Mouse (Mus musculus) ES-E14 (cell line): ENCODE data around the gene Ensa. TPM values are rescaled to one million over a fixed set of nuclear protein-coding genes. Genes with fewer than 3 reads are reported as not detected.

Source experiments
- DNase-seq: peaks from one replicate; pipeline ENCODE4 v3.0.0-alpha.2; 2013; ENCODE audit warnings: low read depth, low spot score
- H3K27ac ChIP-seq: 2 replicates; pipeline ENCODE4 v1.5.1; 2012; ENCODE audit warnings: low read depth, mild to moderate bottlenecking, low read length, moderate library complexity, mixed read lengths; ENCODE audit not compliant: poor library complexity, insufficient read depth, severe bottlenecking
- H3K36me3 ChIP-seq: 2 replicates; pipeline ENCODE4 v1.6.1; 2012; ENCODE audit warnings: mild to moderate bottlenecking, low read length, moderate library complexity, mixed read lengths; ENCODE audit not compliant: control insufficient read depth, poor library complexity, insufficient read depth, severe bottlenecking
- H3K4me1 ChIP-seq, 2 experiments: fragments of 150-350 bp in 1 of 2; sonication (generic) in 1 of 2; 2 replicates each; pipeline ENCODE4 v1.6.1; 2012; ENCODE audit warnings: low read length in 2 of 2, mild to moderate bottlenecking in 1 of 2, mixed read lengths in 1 of 2; ENCODE audit not compliant: control insufficient read depth in 2 of 2, insufficient read depth in 2 of 2, poor library complexity in 1 of 2
- H3K4me3 ChIP-seq, 2 experiments: fragments of 150-350 bp in 1 of 2; sonication (generic) in 1 of 2; 2 replicates each; pipeline ENCODE4 v1.5.1; 2012; ENCODE audit warnings: low read length in 2 of 2, low read depth in 1 of 2, mild to moderate bottlenecking in 1 of 2, mixed read lengths in 1 of 2; ENCODE audit not compliant: insufficient read depth in 1 of 2, poor library complexity in 1 of 2, severe bottlenecking in 1 of 2
- H3K9ac ChIP-seq: 2 replicates; pipeline ENCODE4 v1.6.1; 2012; ENCODE audit warnings: low read depth, mild to moderate bottlenecking, low read length, mixed read lengths; ENCODE audit not compliant: poor library complexity, insufficient read depth, severe bottlenecking
- H3K9me3 ChIP-seq: fragments of 150-350 bp; sonication (generic); 2 replicates; pipeline ENCODE4 v1.6.1; 2012; ENCODE audit warnings: low read depth, mild to moderate bottlenecking, low read length; ENCODE audit not compliant: control insufficient read depth, insufficient read depth
- CHD2 ChIP-seq: IDR thresholded peaks from 2 replicates; pipeline ENCODE4 v1.6.1; 2014; ENCODE audit warnings: mild to moderate bottlenecking, low read depth, low read length, inconsistent platforms
- HCFC1 ChIP-seq: IDR thresholded peaks from 2 replicates; pipeline ENCODE4 v1.6.1; 2012; ENCODE audit warnings: low read length, inconsistent platforms, borderline replicate concordance; ENCODE audit not compliant: insufficient read depth
- MAFK ChIP-seq: IDR thresholded peaks from 2 replicates; pipeline ENCODE4 v1.6.1; 2014; ENCODE audit warnings: mild to moderate bottlenecking, low read depth, low read length, inconsistent platforms; ENCODE audit not compliant: insufficient read depth
- ZC3H11A ChIP-seq: IDR thresholded peaks from 2 replicates; pipeline ENCODE4 v1.6.1; 2012; ENCODE audit warnings: low read depth, mild to moderate bottlenecking, inconsistent platforms, low read length, borderline replicate concordance
- ZNF384 ChIP-seq: IDR thresholded peaks from 2 replicates; pipeline ENCODE4 v1.6.1; 2012; ENCODE audit warnings: low read depth, low read length, inconsistent platforms
- in situ Hi-C, 2 experiments: fragments of 600-800 bp; cut with MboI; formaldehyde crosslinking; loops; one replicate each; pipeline ENCODE4 v1.15.1; 2025; ENCODE audit warnings: low sequenced_read_pairs in 2 of 2, inconsistent platforms in 1 of 2; ENCODE audit not compliant: unreplicated experiment in 2 of 2
- total RNA-seq: library from RNA; depleted of rRNA; stranded (reverse); fragments of 300-350 nt; gene quantifications from 2 replicates; pipeline ENCODE4 v1.2.3, GENCODE M21; 2012

Gene Ensa
- total RNA-seq, 1 experiment, result 56.8 TPM

- Histone ChIP-seq H3K9ac (peak overlapping the region; percentile 71), H3K36me3 (peaks cover 3% of the 10 kb centered on the region; the same call in 1 of the 2 replicates), H3K27ac (peak overlapping the region; percentile 100), H3K9me3 (no peaks in the 10 kb centered on the region), H3K4me3 (peak overlapping the region; percentile 57 to 60), H3K4me1 (peaks cover 4 to 47% of the 10 kb centered on the region in 2 experiments)
- TF ChIP-seq ZNF384 (no peak), CHD2 (no peak), MAFK (no peak), HCFC1 (no peak), ZC3H11A (no peak)
- in situ Hi-C loops, result no loop called here
- no peak for DNase-seq
These were observed 48.3 kb downstream of the Ensa start for GRCm38 (mm10) chr3:95672861-95673706.

GRCm38 (mm10) chr3:95673707-95674211, 49.0 kb downstream of the Ensa start:
- DNase-seq, result no peak
- Histone ChIP-seq H3K27ac (peak overlapping the region; percentile 100), H3K9ac (peak overlapping the region; percentile 71), H3K9me3 (no peaks in the 10 kb centered on the region), H3K4me3 (peak overlapping the region; percentile 57 to 60), H3K36me3 (peaks cover 3% of the 10 kb centered on the region; the same call in 1 of the 2 replicates), H3K4me1 (peaks cover 4 to 45% of the 10 kb centered on the region in 2 experiments)
- in situ Hi-C loops, result no loop called here
- no peak for TF ChIP-seq MAFK
- no peak for TF ChIP-seq CHD2
- no peak for TF ChIP-seq ZNF384
- TF ChIP-seq HCFC1, result no peak
- no peak for TF ChIP-seq ZC3H11A

DNA sequence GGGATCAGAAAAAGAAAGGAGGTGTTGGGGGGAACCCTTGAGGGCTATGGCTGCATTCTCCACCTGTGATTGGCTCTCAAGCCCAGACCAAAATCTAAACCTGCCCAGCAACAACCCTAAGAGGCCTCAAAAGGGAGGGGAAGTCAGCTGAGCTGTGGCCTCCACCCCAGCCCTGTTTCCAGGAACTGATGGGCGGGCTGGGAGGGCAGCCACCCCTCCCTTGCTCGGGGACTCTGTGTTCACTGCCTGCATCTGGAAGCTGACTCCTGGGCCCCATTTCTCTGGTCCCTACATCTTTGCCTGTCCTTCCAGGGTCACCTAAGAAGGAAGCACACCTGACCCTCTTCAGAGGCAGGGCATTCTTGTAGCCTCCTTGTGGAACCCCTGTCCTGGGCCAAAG, 49.4 kb downstream of the Ensa start:
- Histone ChIP-seq H3K9ac (peak overlapping the region; percentile 84), H3K4me1 (peaks cover 3 to 42% of the 10 kb centered on the region in 2 experiments), H3K36me3 (peaks cover under 1% of the 10 kb centered on the region; the same call in 1 of the 2 replicates), H3K9me3 (no peaks in the 10 kb centered on the region), H3K4me3 (peak overlapping the region; percentile 10 to 60), H3K27ac (peak overlapping the region; percentile 100)
- TF ChIP-seq HCFC1 (no peak), ZNF384 (no peak), CHD2 (no peak), ZC3H11A (no peak), MAFK (no peak)
- DNase-seq, result peak; percentile 87
- in situ Hi-C loops, result no loop called here

- H3K9ac ChIP-seq, result peak overlapping the region; percentile 81
- H3K4me3 ChIP-seq, result peak overlapping the region; percentile 26 to 35
- in situ Hi-C loops, result no loop called here
- peak overlapping the region; percentile 100 for H3K27ac ChIP-seq
- no peaks in the 10 kb centered on the region for H3K9me3 ChIP-seq
- peaks cover 2 to 41% of the 10 kb centered on the region in 2 experiments for H3K4me1 ChIP-seq
- peak; percentile 75 for DNase-seq
- TF ChIP-seq CHD2, result peak; percentile 37; the same call in 1 of the 2 replicates
- TF ChIP-seq MAFK, result no peak
- TF ChIP-seq ZNF384, result no peak
- TF ChIP-seq ZC3H11A, result no peak
- TF ChIP-seq HCFC1, result peak; percentile 54; the same call in 1 of the 2 replicates
- no peaks in the 10 kb centered on the region; the same call in 1 of the 2 replicates for H3K36me3 ChIP-seq
These were observed 50.0 kb downstream of the Ensa start for GRCm38 (mm10) chr3:95674812-95675211.
